Mouse (Mus musculus) ES-Bruce4 (cell line): ENCODE data around the gene 4921536K21Rik.

Experiments used
- CTCF ChIP-seq: IDR thresholded peaks from one replicate; pipeline ENCODE4 v1.8.1; 2011; ENCODE audit warnings: low read depth, low read length
- EP300 ChIP-seq: IDR thresholded peaks from 2 replicates; pipeline ENCODE4 v1.6.1; 2011; ENCODE audit warnings: low read depth, low read length; ENCODE audit not compliant: insufficient read depth
- POLR2A ChIP-seq: IDR thresholded peaks from one replicate; pipeline ENCODE4 v1.8.1; 2011; ENCODE audit warnings: low read length; ENCODE audit not compliant: insufficient read depth

DNA sequence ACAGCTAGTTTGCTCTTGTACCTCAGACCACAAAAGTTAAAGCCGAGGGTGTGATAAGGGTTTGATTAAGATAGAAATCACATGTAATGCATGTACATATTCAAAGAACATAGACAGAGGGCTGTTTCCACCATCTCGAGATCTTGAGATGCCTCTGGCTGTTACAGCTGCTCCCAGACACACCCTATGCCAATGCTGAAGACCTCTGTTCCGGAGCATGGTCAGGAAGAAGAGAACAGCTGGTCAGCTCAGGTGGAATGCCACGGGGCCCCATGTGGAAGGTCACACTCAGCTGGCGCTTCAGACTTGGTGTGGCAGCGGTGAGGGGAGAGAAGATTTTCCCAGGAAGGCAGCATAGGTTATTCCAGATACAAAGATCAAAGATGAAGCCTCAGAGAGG lies 9.8 kb upstream of the 4921536K21Rik start:
- TF ChIP-seq POLR2A = no peak
- no peak for TF ChIP-seq CTCF
- no peak for TF ChIP-seq EP300
